Mouse (Mus musculus) embryonic facial prominence, embryonic 15.5 days (tissue): ENCODE measurements around the gene Astn2. TPM values are rescaled to one million over a fixed set of nuclear protein-coding genes. Genes with fewer than 3 reads are reported as not detected.
A peak's percentile ranks its signal among the peaks of the same experiment; 100 is the strongest.

Source experiments
- ATAC-seq: fragments of 200-750 bp; cut with Nextera tagmentation; 2 replicates; pipeline ENCODE4 v1.8.0; 2017; ENCODE audit warnings: low read depth, moderate TSS enrichment; ENCODE audit not compliant: insufficient number of reproducible peaks, low FRiP score, low TSS enrichment
- H3K27ac ChIP-seq: fragments of 300-500 bp; sonication (generic); replicated peaks from 2 replicates; pipeline ENCODE4 v1.5.1; 2015; ENCODE audit warnings: mild to moderate bottlenecking, inconsistent platforms
- H3K27me3 ChIP-seq: fragments of 300-500 bp; sonication (generic); 2 replicates; pipeline ENCODE4 v1.6.1; 2015; ENCODE audit warnings: inconsistent platforms
- H3K36me3 ChIP-seq: fragments of 300-500 bp; sonication (generic); 2 replicates; pipeline ENCODE4 v1.6.1; 2015; ENCODE audit warnings: mild to moderate bottlenecking, inconsistent platforms
- H3K4me1 ChIP-seq: fragments of 300-500 bp; sonication (generic); 2 replicates; pipeline ENCODE4 v1.6.1; 2015; ENCODE audit warnings: inconsistent platforms
- H3K4me2 ChIP-seq: fragments of 300-500 bp; sonication (generic); replicated peaks from 2 replicates; pipeline ENCODE4 v1.6.1; 2015; ENCODE audit warnings: mild to moderate bottlenecking, inconsistent platforms
- H3K4me3 ChIP-seq: fragments of 300-500 bp; sonication (generic); replicated peaks from 2 replicates; pipeline ENCODE4 v1.5.1; 2015; ENCODE audit warnings: mild to moderate bottlenecking, inconsistent platforms
- H3K9ac ChIP-seq: fragments of 300-500 bp; sonication (generic); 2 replicates; pipeline ENCODE4 v1.6.1; 2015; ENCODE audit warnings: inconsistent platforms
- H3K9me3 ChIP-seq: fragments of 300-500 bp; sonication (generic); replicated peaks from 2 replicates; pipeline ENCODE4 v1.6.1; 2016; ENCODE audit warnings: inconsistent platforms
- WGBS: fragments of 180-500 bp; shearing (Covaris S2); methylation state at CpG from one replicate; pipeline ENCODE4 v1.1.7; 2015; 5-methylcytosine and 5-hydroxymethylcytosine counted together
- polyA plus RNA-seq: library from polyadenylated mRNA; unstranded; fragments of >200 nt; fragmentation: Nextera tagmentation; extraction: Ambion mirVana; gene quantifications from 2 replicates; pipeline ENCODE4 v1.2.1, GENCODE M21; 2015

Astn2 gene
- polyA plus RNA-seq, 1 experiment from 2014 or later: 1.6 TPM

- Histone ChIP-seq H3K27ac (no peak overlapping the region), H3K27me3 (peaks cover 7% of the 10 kb centered on the region; the same call in 1 of the 2 replicates), H3K9me3 (no peaks in the 10 kb centered on the region), H3K4me2 (no peak overlapping the region), H3K36me3 (no peaks in the 10 kb centered on the region), H3K4me1 (0 out of 2 replicates have a peak, but pooled peaks cover under 1% of the 10 kb centered on the region), H3K4me3 (no peak overlapping the region), H3K9ac (no peak overlapping the region)
- ATAC-seq: no peak
These were observed 7.2 kb downstream of the Astn2 start for GRCm38 (mm10) chr4:66397216-66397615.

GRCm38 (mm10) chr4:66393294-66393693, 11.1 kb downstream of the Astn2 start:
- no peak overlapping the region for H3K4me2 ChIP-seq
- no peak for ATAC-seq
- H3K36me3 ChIP-seq: no peaks in the 10 kb centered on the region
- no peaks in the 10 kb centered on the region for H3K4me1 ChIP-seq
- no peak overlapping the region for H3K4me3 ChIP-seq
- H3K9ac ChIP-seq: no peak overlapping the region
- no peak overlapping the region for H3K27ac ChIP-seq
- H3K9me3 ChIP-seq: no peaks in the 10 kb centered on the region
- H3K27me3 ChIP-seq: no peaks in the 10 kb centered on the region
- WGBS: 78% methylated on average over 4 of the region's 4 CpGs

GRCm38 (mm10) chr4:66390480-66390879, 13.9 kb downstream of the Astn2 start:
- no peak overlapping the region for H3K27ac ChIP-seq
- ATAC-seq: peak; percentile 39; the same call in 1 of the 2 replicates
- H3K27me3 ChIP-seq: no peaks in the 10 kb centered on the region
- H3K4me3 ChIP-seq: no peak overlapping the region
- no peaks in the 10 kb centered on the region for H3K9me3 ChIP-seq
- H3K36me3 ChIP-seq: no peaks in the 10 kb centered on the region
- H3K9ac ChIP-seq: no peak overlapping the region
- no peaks in the 10 kb centered on the region for H3K4me1 ChIP-seq
- no peak overlapping the region for H3K4me2 ChIP-seq
- 24% methylated on average over 4 of the region's 4 CpGs for WGBS

- no peaks in the 10 kb centered on the region for H3K36me3 ChIP-seq
- no peak for ATAC-seq
- no peak overlapping the region for H3K9ac ChIP-seq
- no peak overlapping the region for H3K4me3 ChIP-seq
- no peaks in the 10 kb centered on the region for H3K9me3 ChIP-seq
- 9% methylated on average over 2 of the region's 2 CpGs for WGBS
- no peak overlapping the region for H3K27ac ChIP-seq
- peaks cover 13% of the 10 kb centered on the region; the same call in 1 of the 2 replicates for H3K4me1 ChIP-seq
- H3K4me2 ChIP-seq: no peak overlapping the region
- H3K27me3 ChIP-seq: no peaks in the 10 kb centered on the region
These were observed 25.8 kb downstream of the Astn2 start for GRCm38 (mm10) chr4:66378586-66378985.

DNA sequence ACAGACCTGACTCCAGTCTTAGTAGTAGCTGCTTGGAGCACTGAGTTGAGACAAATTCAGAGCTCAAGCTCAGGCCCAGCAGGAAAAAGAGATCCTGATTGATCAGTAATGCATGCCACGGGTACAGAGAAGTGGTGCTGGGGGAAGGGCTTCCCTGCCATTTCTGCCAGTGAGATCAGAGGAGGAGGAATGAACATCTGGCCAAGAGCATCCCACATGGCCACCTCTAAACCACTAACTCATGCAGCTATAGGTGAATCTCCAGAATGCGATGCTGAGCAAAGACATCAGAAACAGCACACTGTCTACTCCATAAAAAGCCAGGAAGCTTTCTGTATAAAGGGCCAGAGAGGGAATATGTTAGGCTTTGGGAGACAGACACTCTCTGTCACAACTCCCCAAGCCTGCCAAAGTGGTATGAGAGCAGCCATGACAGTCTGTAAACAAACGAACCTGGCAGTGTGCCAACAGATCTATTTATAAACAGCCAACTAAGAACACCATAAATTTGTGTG, 33.8 kb downstream of the Astn2 start:
- Histone ChIP-seq H3K36me3 (no peaks in the 10 kb centered on the region), H3K4me2 (no peak overlapping the region), H3K27me3 (no peaks in the 10 kb centered on the region), H3K4me1 (peaks cover 7% of the 10 kb centered on the region; the same call in 1 of the 2 replicates), H3K27ac (no peak overlapping the region), H3K4me3 (no peak overlapping the region), H3K9me3 (no peaks in the 10 kb centered on the region), H3K9ac (no peak overlapping the region)
- ATAC-seq: no peak
- 51% methylated on average over 3 of the region's 3 CpGs for WGBS

- no peaks in the 10 kb centered on the region for H3K9me3 ChIP-seq
- WGBS: 34% methylated on average over 1 of the region's 1 CpGs
- H3K4me1 ChIP-seq: peaks cover 2% of the 10 kb centered on the region; the same call in 1 of the 2 replicates
- no peaks in the 10 kb centered on the region for H3K36me3 ChIP-seq
- H3K9ac ChIP-seq: no peak overlapping the region
- no peaks in the 10 kb centered on the region for H3K27me3 ChIP-seq
- no peak for ATAC-seq
- no peak overlapping the region for H3K27ac ChIP-seq
- no peak overlapping the region for H3K4me2 ChIP-seq
- no peak overlapping the region for H3K4me3 ChIP-seq
These were observed 38.9 kb downstream of the Astn2 start for GRCm38 (mm10) chr4:66365500-66365899.

GRCm38 (mm10) chr4:66344632-66345031, 59.8 kb downstream of the Astn2 start:
- 70% methylated on average over 2 of the region's 2 CpGs for WGBS
- no peak overlapping the region for H3K4me3 ChIP-seq
- H3K4me1 ChIP-seq: no peaks in the 10 kb centered on the region
- H3K27me3 ChIP-seq: no peaks in the 10 kb centered on the region
- H3K36me3 ChIP-seq: no peaks in the 10 kb centered on the region
- ATAC-seq: no peak
- H3K27ac ChIP-seq: no peak overlapping the region
- H3K9me3 ChIP-seq: no peaks in the 10 kb centered on the region
- no peak overlapping the region for H3K4me2 ChIP-seq
- no peak overlapping the region for H3K9ac ChIP-seq

GRCm38 (mm10) chr4:66337443-66337842, 67.0 kb downstream of the Astn2 start:
- no peak for ATAC-seq

DNA sequence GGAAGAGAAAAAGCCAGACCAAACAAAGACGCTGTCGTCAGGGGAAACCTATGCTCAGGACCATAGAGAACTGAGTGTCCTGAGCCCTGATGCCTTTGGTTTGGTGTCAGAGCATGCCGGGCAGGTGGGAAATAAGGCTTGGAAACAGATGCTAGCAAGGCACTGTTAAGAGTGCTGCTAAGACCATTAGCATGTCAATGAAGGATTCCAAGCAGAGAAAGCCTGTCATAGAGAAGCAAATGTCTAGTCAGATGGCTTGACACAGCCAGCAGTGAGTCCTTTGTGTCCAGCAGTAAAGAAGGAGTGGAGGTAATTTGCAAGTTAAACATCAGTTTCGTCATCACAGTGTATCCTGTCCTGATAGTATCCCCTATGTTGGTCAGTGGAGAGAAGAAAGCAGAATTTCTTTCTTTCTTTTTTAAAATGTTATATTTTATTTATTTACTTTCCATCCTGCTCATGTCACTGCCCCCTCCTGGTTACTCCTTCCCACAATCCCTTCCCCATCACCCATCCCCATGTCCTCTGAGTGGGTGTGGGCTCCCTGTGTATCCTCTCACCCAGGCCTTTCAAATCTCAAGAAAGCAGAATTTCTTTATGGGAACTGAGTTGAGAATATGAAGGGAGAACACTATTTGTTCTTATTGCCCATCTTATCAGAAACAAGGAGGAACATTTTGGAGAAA, 73.7 kb downstream of the Astn2 start:
- H3K9ac ChIP-seq: no peak overlapping the region
- H3K27ac ChIP-seq: no peak overlapping the region
- WGBS: 28% methylated on average over 4 of the region's 4 CpGs
- ATAC-seq: no peak
- no peak overlapping the region for H3K4me2 ChIP-seq
- no peaks in the 10 kb centered on the region for H3K27me3 ChIP-seq
- no peaks in the 10 kb centered on the region for H3K9me3 ChIP-seq
- H3K4me1 ChIP-seq: no peaks in the 10 kb centered on the region
- H3K36me3 ChIP-seq: no peaks in the 10 kb centered on the region
- H3K4me3 ChIP-seq: no peak overlapping the region

More at GRCm38 (mm10) chr4:66337443-66337842, 67.0 kb downstream of the Astn2 start:
- no peaks in the 10 kb centered on the region for H3K9me3 ChIP-seq
- no peak overlapping the region for H3K27ac ChIP-seq
- H3K4me2 ChIP-seq: no peak overlapping the region
- H3K4me3 ChIP-seq: no peak overlapping the region
- H3K9ac ChIP-seq: no peak overlapping the region
- no peaks in the 10 kb centered on the region for H3K27me3 ChIP-seq
- 77% methylated on average over 3 of the region's 3 CpGs for WGBS
- no peaks in the 10 kb centered on the region for H3K4me1 ChIP-seq
- H3K36me3 ChIP-seq: no peaks in the 10 kb centered on the region

- 83% methylated on average over 2 of the region's 2 CpGs for WGBS
- Histone ChIP-seq H3K27me3 (no peaks in the 10 kb centered on the region), H3K27ac (no peak overlapping the region), H3K36me3 (no peaks in the 10 kb centered on the region), H3K9ac (no peak overlapping the region), H3K4me2 (no peak overlapping the region), H3K4me3 (no peak overlapping the region), H3K9me3 (no peaks in the 10 kb centered on the region), H3K4me1 (no peaks in the 10 kb centered on the region)
- no peak for ATAC-seq
These were observed 83.4 kb downstream of the Astn2 start for GRCm38 (mm10) chr4:66321051-66321450.

- WGBS: 26% methylated on average over 8 of the region's 8 CpGs
- Histone ChIP-seq H3K4me2 (no peak overlapping the region), H3K4me3 (no peak overlapping the region), H3K9ac (no peak overlapping the region), H3K36me3 (no peaks in the 10 kb centered on the region), H3K4me1 (no peaks in the 10 kb centered on the region), H3K27ac (no peak overlapping the region), H3K27me3 (no peaks in the 10 kb centered on the region), H3K9me3 (no peaks in the 10 kb centered on the region)
- no peak for ATAC-seq
These were observed 89.5 kb downstream of the Astn2 start for GRCm38 (mm10) chr4:66314806-66315484.
